Mouse (Mus musculus): ENCODE data around the gene Rps13.

The Rps13 gene

DNA sequence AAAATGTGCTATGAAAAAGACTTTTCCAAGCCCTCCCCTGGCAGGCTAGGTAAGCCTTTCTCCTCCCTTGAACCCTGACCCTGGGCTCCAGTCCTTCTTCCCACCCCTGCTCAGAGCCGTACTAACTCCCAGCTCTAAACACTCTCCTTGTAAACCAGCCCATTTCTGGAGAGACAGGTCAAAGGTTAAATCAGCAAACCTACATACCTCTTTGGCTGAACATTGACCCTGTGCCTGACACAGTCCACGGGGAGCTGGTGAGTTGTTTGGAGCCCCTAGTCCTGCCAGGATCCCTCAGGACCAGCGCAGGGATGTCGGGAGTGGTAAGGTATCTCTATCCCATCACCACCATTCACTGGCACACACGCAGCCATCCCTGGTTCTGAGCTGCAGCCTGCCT lies 41.6 kb downstream of the Rps13 start:
- no peak for DNase-seq (ENCODE audit: low read depth)

DNA sequence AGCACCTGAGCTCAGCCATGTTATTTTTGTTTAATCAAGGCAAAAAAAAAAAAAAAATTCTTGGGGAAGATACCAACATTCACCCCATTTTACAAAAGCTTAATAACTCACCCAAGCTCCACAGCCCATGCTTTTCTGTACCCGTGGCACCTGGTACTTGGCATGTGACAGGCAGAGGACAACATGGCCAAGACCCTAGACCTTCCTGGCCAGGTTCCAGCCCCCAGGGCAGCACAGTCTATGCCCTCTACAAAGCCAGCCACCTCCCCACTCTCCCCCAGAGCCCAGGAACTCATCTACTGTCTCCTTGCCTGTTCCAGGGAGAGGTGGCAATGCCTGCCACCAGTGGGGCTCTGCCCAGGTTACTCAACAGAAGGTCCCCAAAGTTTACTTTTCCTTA lies 43.4 kb downstream of the Rps13 start:
- no peak for DNase-seq (ENCODE audit: low read depth)

DNA sequence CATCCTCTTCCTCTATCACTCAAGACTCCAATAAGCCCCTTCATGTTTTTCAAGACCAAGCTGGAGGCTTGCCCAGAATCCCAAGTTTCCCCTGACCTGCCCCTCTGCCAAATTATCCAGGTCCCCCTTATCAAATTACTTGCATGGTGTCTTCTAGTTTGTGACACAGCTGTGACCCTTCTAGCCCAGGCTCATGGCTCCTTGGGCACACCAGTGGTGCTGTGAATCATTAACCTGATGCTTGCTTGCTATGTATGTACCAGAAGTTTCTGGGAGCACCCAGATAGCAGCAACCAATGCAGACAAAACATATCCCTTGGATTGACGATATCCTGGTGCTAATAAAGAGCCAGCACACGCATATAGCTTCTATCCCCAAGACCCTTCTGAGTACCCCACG lies 45.0 kb downstream of the Rps13 start:
- no peak for DNase-seq (ENCODE audit: low read depth)

DNA sequence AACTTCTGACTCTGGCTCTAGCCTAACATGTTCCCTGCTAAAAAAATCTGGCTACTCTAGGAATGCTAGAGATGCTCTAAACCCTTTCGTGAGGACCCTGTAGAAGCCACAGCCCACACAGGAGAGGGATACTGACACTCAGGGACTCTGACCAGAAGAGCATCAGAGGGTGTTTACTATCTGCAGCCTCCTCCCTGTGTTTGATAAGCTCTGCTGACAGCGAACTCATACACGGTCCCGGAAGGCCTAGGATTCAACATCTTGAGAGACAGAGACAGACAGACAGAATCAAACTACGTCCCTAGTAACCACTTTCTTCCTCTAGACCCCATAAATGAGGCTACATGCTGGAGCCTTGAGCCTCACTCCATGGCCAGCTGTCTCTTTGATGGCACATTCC lies 46.0 kb downstream of the Rps13 start:
- no peak for DNase-seq (ENCODE audit: low read depth)

DNA sequence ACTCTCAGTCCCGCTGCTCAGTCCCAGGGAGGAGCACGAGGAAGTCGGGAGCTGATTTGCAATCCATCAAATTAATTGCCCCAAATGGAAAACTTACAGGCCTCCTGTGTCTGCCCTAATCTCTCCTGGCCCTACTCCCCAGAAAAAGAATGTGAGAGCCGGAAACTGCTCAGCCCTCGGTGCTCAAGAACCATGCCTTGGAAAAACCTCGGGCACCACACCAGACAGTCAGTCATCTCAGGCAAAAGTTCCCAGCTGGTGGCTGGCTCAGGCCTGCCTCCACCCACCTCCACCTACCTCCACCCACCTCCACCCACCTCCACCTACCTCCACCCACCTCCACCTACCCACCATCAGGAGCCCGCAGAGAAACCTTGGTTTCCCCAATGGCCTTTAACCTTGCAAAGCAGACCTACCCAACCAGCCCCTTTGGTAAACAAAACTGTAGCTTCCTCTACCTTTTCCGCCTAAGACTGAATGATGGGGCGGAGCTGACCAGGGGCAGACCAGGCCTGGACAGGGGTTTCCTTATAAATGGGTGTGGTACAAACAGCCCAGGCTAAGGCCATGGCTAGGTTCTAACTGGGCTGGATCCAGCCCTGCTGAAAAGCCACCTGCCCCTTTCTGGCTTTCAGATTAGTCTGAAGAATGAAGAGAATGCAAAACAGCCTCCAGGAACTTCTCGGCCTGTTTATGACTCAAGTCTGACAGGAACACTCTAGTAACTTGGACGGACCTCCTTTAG lies 47.2 kb downstream of the Rps13 start:
- no peak for DNase-seq (ENCODE audit: low read depth)

DNA sequence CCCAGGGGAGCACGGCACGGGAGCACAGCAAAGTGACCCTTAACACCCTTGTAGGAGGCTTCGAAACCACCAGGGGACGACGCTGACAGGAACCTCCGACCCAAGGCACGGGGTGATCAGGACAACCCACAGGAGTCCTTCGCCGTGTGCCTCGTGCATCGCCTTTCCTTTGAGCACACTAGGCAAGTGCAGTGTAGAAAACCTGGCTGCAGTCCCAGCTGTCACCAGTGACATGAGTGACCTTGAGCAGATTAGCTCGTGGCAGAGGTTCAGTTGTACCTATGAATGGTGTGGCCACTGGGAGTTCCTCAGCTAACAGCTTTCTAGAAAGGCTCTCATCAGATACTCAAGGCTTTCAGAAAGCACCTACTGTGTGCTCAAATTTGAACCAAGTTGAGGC lies 47.8 kb downstream of the Rps13 start:
- no peak for DNase-seq (ENCODE audit: low read depth)

DNA sequence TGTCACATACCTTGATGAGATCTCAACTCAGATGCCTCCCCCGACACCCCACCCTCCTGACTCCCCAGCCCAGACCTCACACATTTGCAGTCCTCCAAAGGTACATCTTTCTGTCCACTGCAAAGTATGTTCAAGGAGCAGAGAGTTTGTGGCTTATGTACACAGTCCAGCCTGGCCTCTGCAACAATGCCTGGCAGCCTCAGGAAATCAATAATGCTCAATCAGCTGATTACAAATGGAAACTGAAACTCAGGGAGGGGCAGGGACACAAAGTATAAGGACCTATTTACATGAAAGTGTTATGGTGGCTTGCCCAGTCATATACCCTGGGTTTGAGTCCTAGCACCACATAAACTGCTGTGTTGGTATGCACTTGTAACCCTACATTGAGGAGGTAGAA lies 48.8 kb downstream of the Rps13 start:
- DNase-seq (ENCODE audit: low read depth), result no peak

DNA sequence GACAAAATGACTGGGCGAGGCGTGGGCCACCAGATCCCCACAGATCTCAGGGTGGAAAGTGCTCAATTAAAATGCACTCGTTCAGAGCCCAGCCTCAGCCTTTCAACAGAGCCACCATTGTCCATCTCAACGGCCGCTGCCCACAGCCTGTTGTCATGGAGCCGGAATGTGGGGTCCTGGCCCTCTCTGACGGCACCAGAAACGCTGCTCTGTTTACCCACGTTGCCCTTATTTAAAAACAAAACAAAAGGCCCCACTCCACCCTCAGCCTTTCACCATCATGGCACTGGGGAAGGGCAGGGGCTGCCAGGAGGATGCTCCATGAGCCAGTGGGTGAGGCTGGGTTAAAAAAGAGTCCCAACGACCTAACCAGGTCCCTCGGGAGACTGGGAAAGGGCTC lies 51.2 kb downstream of the Rps13 start:
- no peak for DNase-seq (ENCODE audit: low read depth)

Measured in c-Kit-positive CD71-negative TER-119-negative erythroid progenitor cells, embryonic 14.5 days (primary cell).